In genomic region chr6:69739002-69739625, GRCm38 (mm10) we compare ENCODE assay signal across 16 mouse cellular contexts.
"Had no signal": no experiment of that assay in that cellular context is flagged by ENCODE, and none has a peak within 500 bp of the region (broad histone marks: within the 10 kb centered on the region; RNA-seq: fewer than 3 reads in every experiment).

No protein-coding gene starts in this region.

- H3K4me1 ChIP-seq: neural tube, embryonic 12.5 days; neural tube, embryonic 13.5 days; neural tube, embryonic 15.5 days; stomach, embryonic 15.5 days had no signal

- H3K4me3 ChIP-seq: neural tube, embryonic 12.5 days; neural tube, embryonic 13.5 days; neural tube, embryonic 15.5 days; stomach, embryonic 15.5 days had no signal

- H3K27ac ChIP-seq: neural tube, embryonic 12.5 days; neural tube, embryonic 13.5 days; neural tube, embryonic 15.5 days; stomach, embryonic 15.5 days had no signal

- H3K9ac ChIP-seq: neural tube, embryonic 12.5 days; neural tube, embryonic 13.5 days; neural tube, embryonic 15.5 days; stomach, embryonic 15.5 days had no signal

- H3K4me2 ChIP-seq: neural tube, embryonic 12.5 days; neural tube, embryonic 13.5 days; neural tube, embryonic 15.5 days; stomach, embryonic 15.5 days had no signal

- H3K9me3 ChIP-seq: neural tube, embryonic 12.5 days; neural tube, embryonic 13.5 days; neural tube, embryonic 15.5 days; stomach, embryonic 15.5 days had no signal

- DNase-seq: retina, postnatal 1 day; right cerebral cortex, adult 18-20 months; right cerebral cortex, postnatal 14 days; right cerebral cortex, postnatal 25 days; right cerebral cortex, postnatal 4 days; spleen, adult 18-20 months; thymus, adult 18-20 months; thymus, adult 2 months; thymus, postnatal 14 days; thymus, postnatal 25 days; thymus, postnatal 36 days; thymus, postnatal 4 days had no signal

- H3K27me3 ChIP-seq: neural tube, embryonic 12.5 days; neural tube, embryonic 13.5 days; neural tube, embryonic 15.5 days; stomach, embryonic 15.5 days had no signal

- H3K36me3 ChIP-seq: neural tube, embryonic 12.5 days; neural tube, embryonic 13.5 days; neural tube, embryonic 15.5 days; stomach, embryonic 15.5 days had no signal
